Mouse (Mus musculus) stomach, postnatal 0 days (tissue): ENCODE measurements around the gene Rae1. TPM values are rescaled to one million over a fixed set of nuclear protein-coding genes. Genes with fewer than 3 reads are reported as not detected.

ENCODE experiments used
- ATAC-seq: fragments of 200-750 bp; cut with Nextera tagmentation; 2 replicates; pipeline ENCODE4 v1.8.0; 2017; ENCODE audit not compliant: low FRiP score, low TSS enrichment
- DNase-seq: peaks from one replicate; pipeline ENCODE4 v3.0.0-alpha.2; 2016; ENCODE audit warnings: low spot score
- H3K27ac ChIP-seq: fragments of 300-500 bp; sonication (generic); replicated peaks from 2 replicates; pipeline ENCODE4 v1.5.1; 2014; ENCODE audit warnings: mild to moderate bottlenecking, control low read depth
- H3K27me3 ChIP-seq: fragments of 300-500 bp; sonication (generic); 2 replicates; pipeline ENCODE4 v1.6.1; 2014; ENCODE audit warnings: low read length; ENCODE audit not compliant: control insufficient read depth, insufficient read depth
- H3K36me3 ChIP-seq: fragments of 300-500 bp; sonication (generic); 2 replicates; pipeline ENCODE4 v1.6.1; 2014; ENCODE audit warnings: low read length, mixed read lengths; ENCODE audit not compliant: control insufficient read depth, insufficient read depth
- H3K4me1 ChIP-seq: fragments of 300-500 bp; sonication (generic); replicated peaks from 2 replicates; pipeline ENCODE4 v1.6.1; 2014; ENCODE audit warnings: antibody characterized with exemption; ENCODE audit not compliant: control insufficient read depth, insufficient read depth
- H3K4me2 ChIP-seq: fragments of 300-500 bp; sonication (generic); replicated peaks from 2 replicates; pipeline ENCODE4 v1.6.1; 2014; ENCODE audit warnings: low read depth, mild to moderate bottlenecking, control low read depth, moderate library complexity
- H3K4me3 ChIP-seq: fragments of 300-500 bp; sonication (generic); 2 replicates; pipeline ENCODE4 v1.5.1; 2014; ENCODE audit warnings: low read depth, low read length, control low read depth
- H3K9ac ChIP-seq: fragments of 300-500 bp; sonication (generic); 2 replicates; pipeline ENCODE4 v1.6.1; 2014; ENCODE audit warnings: mild to moderate bottlenecking, low read length, control low read depth, mixed read lengths
- H3K9me3 ChIP-seq: fragments of 300-500 bp; sonication (generic); 2 replicates; pipeline ENCODE4 v1.6.1; 2016; ENCODE audit warnings: low read length; ENCODE audit not compliant: control insufficient read depth
- CTCF ChIP-seq: IDR thresholded peaks from 2 replicates; pipeline ENCODE4 v1.5.1; 2016; ENCODE audit warnings: antibody characterized with exemption, low read depth, mild to moderate bottlenecking, moderate library complexity
- EP300 ChIP-seq: optimal IDR thresholded peaks from 2 replicates; pipeline ENCODE3; 2016; ENCODE audit warnings: antibody characterized with exemption
- WGBS: fragments of 180-500 bp; shearing (Covaris S2); extraction: QIAGEN DNeasy Blood & Tissue Kit; methylation state at CpG from one replicate; pipeline ENCODE4 v1.1.7; 2014; 5-methylcytosine and 5-hydroxymethylcytosine counted together
- polyA plus RNA-seq: library from polyadenylated mRNA; unstranded; fragments of >200 nt; fragmentation: Nextera tagmentation; extraction: Ambion mirVana; gene quantifications from 2 replicates; pipeline ENCODE4 v1.2.1, GENCODE M21; 2015

Gene Rae1
- polyA plus RNA-seq, 1 experiment from 2014 or later: 68.7 TPM

DNA sequence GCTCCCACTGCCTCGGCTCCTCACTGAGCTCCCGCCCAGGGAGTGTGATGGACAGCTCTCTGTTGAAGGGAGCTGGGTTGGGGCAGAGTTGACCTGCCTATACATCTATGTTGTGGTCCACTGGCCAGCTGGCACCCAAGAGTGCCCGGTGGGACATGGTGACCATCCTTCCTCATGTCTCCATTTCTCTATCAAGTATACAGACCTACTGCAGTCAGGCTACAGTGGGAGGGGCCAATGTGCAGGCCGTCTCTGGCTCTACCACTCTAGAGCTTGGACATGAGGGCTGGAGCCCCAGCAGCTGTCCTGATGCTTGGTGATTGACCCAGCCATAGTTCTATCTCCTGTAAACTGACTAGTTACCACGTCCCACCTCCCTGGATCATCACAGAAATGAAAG, 37.4 kb downstream of the Rae1 start:
- no peaks in the 10 kb centered on the region for H3K4me1 ChIP-seq
- H3K4me3 ChIP-seq: no peak overlapping the region
- H3K27me3 ChIP-seq: no peaks in the 10 kb centered on the region
- no peak overlapping the region for H3K4me2 ChIP-seq
- H3K36me3 ChIP-seq: peaks cover 3% of the 10 kb centered on the region; the same call in 1 of the 2 replicates
- no peaks in the 10 kb centered on the region for H3K9me3 ChIP-seq
- TF ChIP-seq CTCF: no peak
- no peak for DNase-seq
- 75% methylated on average over 5 of the region's 5 CpGs for WGBS
- no peak for ATAC-seq
- H3K27ac ChIP-seq: no peak overlapping the region
- H3K9ac ChIP-seq: no peak overlapping the region

DNA sequence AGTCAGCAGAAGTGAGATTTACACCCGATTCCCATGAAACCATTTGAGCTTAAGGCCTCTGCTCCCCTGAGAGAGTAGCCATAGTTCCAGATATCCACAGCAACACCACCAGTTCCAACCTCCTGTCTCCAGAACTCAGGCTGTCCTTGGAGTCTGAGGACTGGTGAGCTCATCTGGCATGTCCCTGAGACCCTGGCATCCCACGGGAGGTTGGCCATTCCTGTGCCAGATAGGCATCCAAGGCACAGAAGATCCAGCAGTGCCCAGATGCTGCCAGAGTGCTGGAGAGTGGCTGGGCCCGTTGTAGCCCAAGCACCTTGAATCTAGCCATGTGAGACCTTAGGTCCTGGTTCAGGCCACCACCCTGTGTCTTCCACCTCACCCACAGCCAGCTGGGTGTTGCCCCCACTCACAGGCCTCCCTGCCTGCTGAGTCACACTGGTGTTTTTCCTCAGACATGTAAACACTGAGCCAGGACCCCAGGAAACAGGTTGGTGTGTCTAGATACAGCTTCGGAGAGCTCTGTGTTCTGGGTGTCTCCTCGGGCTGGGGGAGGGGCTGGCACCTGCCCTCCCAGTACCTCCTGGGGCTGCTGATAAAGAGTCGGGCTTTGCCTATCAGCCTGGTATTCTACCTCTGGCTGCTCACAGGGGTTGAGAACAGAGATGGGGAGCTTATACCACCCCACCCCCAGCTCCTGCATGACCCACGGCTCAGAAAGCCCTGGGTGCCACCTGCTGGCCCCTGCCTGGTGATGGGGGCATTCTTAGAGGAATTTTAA, 38.1 kb downstream of the Rae1 start:
- Histone ChIP-seq H3K36me3 (peaks cover 3% of the 10 kb centered on the region; the same call in 1 of the 2 replicates), H3K4me2 (no peak overlapping the region), H3K9me3 (no peaks in the 10 kb centered on the region), H3K9ac (no peak overlapping the region), H3K4me3 (no peak overlapping the region), H3K27me3 (no peaks in the 10 kb centered on the region), H3K27ac (no peak overlapping the region), H3K4me1 (no peaks in the 10 kb centered on the region)
- DNase-seq: peak; percentile 55
- peak; percentile 53 for ATAC-seq
- WGBS: 55% methylated on average over 7 of the region's 7 CpGs
- no peak for TF ChIP-seq CTCF
- no peak for TF ChIP-seq EP300

DNA sequence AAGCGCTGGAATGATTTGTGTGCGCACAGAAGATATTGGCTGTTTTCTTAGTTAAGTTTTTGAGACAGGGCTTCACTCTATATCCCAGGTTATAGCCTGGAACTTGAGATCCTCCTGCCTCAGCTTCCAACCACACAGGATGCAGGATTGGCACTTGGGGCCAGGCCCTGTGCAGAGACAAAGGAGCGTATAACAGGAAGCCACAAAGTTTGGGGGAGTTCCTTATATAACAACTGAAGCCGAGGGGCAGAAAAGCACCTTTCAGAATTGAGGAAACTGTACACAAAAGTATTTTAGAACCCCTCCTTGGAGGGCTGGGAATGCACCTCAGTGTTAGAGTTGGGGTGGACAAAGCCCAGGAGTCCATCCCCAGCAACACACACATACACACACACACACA, 39.1 kb downstream of the Rae1 start:
- ATAC-seq (no peak), DNase-seq (no peak)
- no peaks in the 10 kb centered on the region for H3K36me3 ChIP-seq
- no peak overlapping the region for H3K4me2 ChIP-seq
- H3K9ac ChIP-seq: no peak overlapping the region
- H3K9me3 ChIP-seq: no peaks in the 10 kb centered on the region
- no peaks in the 10 kb centered on the region for H3K4me1 ChIP-seq
- H3K27me3 ChIP-seq: no peaks in the 10 kb centered on the region
- WGBS: 91% methylated on average over 4 of the region's 4 CpGs
- no peak overlapping the region for H3K4me3 ChIP-seq
- TF ChIP-seq EP300 (no peak), CTCF (no peak)
- no peak overlapping the region for H3K27ac ChIP-seq

DNA sequence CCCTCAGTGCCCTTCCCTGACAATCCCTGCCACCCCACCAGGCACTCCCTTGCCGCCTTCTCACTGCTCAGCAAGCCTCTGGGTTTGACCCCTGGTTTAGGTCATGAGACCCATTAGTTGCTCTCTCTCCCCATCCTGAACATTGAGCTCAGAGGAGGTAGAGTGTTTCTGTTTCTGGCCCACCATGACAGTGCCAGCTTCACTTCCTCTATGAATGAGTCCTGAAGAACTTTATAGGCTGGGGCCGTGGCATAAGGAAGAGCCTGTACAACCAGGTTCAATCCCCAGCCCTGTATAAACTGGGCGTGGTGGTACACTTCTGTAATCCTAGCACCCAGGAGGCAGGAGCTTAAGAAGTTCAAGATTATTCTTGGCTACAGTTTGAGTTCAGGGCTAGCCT, 40.9 kb downstream of the Rae1 start:
- no peaks in the 10 kb centered on the region for H3K4me1 ChIP-seq
- H3K36me3 ChIP-seq: no peaks in the 10 kb centered on the region
- ATAC-seq (no peak), DNase-seq (no peak)
- no peaks in the 10 kb centered on the region for H3K9me3 ChIP-seq
- H3K27ac ChIP-seq: no peak overlapping the region
- H3K4me2 ChIP-seq: no peak overlapping the region
- WGBS: 81% methylated on average over 3 of the region's 3 CpGs
- no peaks in the 10 kb centered on the region for H3K27me3 ChIP-seq
- H3K9ac ChIP-seq: no peak overlapping the region
- TF ChIP-seq CTCF (no peak), EP300 (no peak)
- no peak overlapping the region for H3K4me3 ChIP-seq

DNA sequence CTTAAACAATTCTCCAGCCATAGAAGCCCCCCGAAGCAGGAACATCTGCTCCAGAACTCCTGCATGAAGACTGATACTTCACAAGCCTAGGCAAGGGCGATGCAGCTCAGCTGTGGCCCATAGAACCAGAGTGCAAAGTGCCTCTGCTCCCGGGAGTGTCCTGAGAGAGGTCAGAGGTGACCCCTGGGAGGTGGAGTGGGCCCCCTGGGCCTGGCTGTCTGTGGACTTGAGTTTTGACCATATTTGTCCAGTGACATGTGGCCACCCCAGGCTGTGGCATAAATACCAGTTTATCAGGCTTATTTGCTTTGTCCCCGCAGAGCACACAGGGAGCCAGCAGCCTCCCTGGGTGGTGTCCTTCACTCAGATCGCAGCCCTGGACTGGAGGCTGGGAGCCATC, 41.3 kb downstream of the Rae1 start:
- DNase-seq (no peak), ATAC-seq (no peak)
- Histone ChIP-seq H3K9me3 (no peaks in the 10 kb centered on the region), H3K36me3 (no peaks in the 10 kb centered on the region), H3K4me3 (no peak overlapping the region), H3K27me3 (no peaks in the 10 kb centered on the region), H3K4me2 (no peak overlapping the region), H3K4me1 (no peaks in the 10 kb centered on the region; the same call in 1 of the 2 replicates), H3K9ac (no peak overlapping the region), H3K27ac (no peak overlapping the region)
- TF ChIP-seq CTCF (no peak), EP300 (no peak)
- WGBS: 50% methylated on average over 5 of the region's 5 CpGs

DNA sequence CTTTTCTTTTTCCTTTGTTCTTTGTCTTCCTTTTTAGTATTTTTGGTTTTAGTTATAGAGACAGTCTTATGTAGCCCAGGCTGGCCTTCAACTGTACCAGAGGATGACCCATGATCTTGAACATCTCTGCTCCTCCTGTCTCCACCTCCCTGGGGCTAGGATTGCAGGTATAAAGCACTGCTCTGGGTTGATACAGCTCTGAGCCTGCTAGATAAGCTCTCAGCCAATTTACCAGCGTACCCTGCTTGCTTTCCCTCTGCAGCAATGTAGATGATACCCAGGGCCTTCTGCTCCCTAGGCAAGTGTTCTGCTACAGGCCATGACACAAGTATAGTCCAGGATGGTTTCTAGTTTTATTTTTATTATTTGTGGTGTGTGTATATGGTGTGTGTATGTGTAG, 42.0 kb downstream of the Rae1 start:
- no peak overlapping the region for H3K9ac ChIP-seq
- H3K36me3 ChIP-seq: no peaks in the 10 kb centered on the region
- H3K9me3 ChIP-seq: no peaks in the 10 kb centered on the region
- H3K27ac ChIP-seq: no peak overlapping the region
- H3K27me3 ChIP-seq: no peaks in the 10 kb centered on the region
- 75% methylated on average over 1 of the region's 1 CpGs for WGBS
- TF ChIP-seq CTCF (no peak), EP300 (no peak)
- ATAC-seq (no peak), DNase-seq (no peak)
- no peak overlapping the region for H3K4me3 ChIP-seq
- no peak overlapping the region for H3K4me2 ChIP-seq
- H3K4me1 ChIP-seq: no peaks in the 10 kb centered on the region; the same call in 1 of the 2 replicates
